Mouse (Mus musculus) C2C12 (cell line): Measurements from ENCODE around the gene Gpr108.

ENCODE experiments used
- CEBPB ChIP-seq: IDR thresholded peaks from one replicate; pipeline ENCODE4 v1.6.1; 2011; ENCODE audit warnings: low read depth, mild to moderate bottlenecking, control low read depth, moderate library complexity
- CTCF ChIP-seq: IDR thresholded peaks from one replicate; pipeline ENCODE4 v1.5.1; 2011; ENCODE audit not compliant: control insufficient read depth, insufficient read depth, insufficient read length
- FOSL1 ChIP-seq: IDR thresholded peaks from one replicate; pipeline ENCODE4 v1.8.0; 2011; ENCODE audit warnings: mild to moderate bottlenecking, low read length; ENCODE audit not compliant: poor library complexity, insufficient read depth, severe bottlenecking
- MAX ChIP-seq: IDR thresholded peaks from one replicate; pipeline ENCODE4 v1.6.1; 2011; ENCODE audit warnings: mild to moderate bottlenecking, control low read depth
- MYOD1 ChIP-seq: IDR thresholded peaks from one replicate; pipeline ENCODE4 v1.6.1; 2011; ENCODE audit warnings: low read depth; ENCODE audit not compliant: control insufficient read depth, insufficient read length
- MYOG ChIP-seq: IDR thresholded peaks from one replicate; pipeline ENCODE4 v1.6.1; 2011; ENCODE audit not compliant: control insufficient read depth, insufficient read length; ENCODE audit errors: extremely low read depth
- USF1 ChIP-seq: IDR thresholded peaks from one replicate; pipeline ENCODE4 v1.6.1; 2011; ENCODE audit warnings: low read depth, mild to moderate bottlenecking, control low read depth, moderate library complexity

- TF ChIP-seq CTCF: no peak
- no peak for TF ChIP-seq FOSL1
- no peak for TF ChIP-seq MAX
- no peak for TF ChIP-seq MYOG
- no peak for TF ChIP-seq CEBPB
- no peak for TF ChIP-seq USF1
- TF ChIP-seq MYOD1: no peak
Measured at GRCm38 (mm10) chr17:57274686-57275085, 26.4 kb upstream of the Gpr108 start.
